Mouse (Mus musculus) cerebellum, adult (tissue): Measurements from ENCODE around the gene Vps35l.

Experiments
- ATAC-seq: cut with Nextera tagmentation; 2 replicates; pipeline ENCODE4 v1.9.2; 2017; ENCODE audit warnings: mild to moderate bottlenecking, moderate library complexity, mixed read lengths; ENCODE audit not compliant: insufficient number of reproducible peaks, low FRiP score, low TSS enrichment

The Vps35l gene

DNA sequence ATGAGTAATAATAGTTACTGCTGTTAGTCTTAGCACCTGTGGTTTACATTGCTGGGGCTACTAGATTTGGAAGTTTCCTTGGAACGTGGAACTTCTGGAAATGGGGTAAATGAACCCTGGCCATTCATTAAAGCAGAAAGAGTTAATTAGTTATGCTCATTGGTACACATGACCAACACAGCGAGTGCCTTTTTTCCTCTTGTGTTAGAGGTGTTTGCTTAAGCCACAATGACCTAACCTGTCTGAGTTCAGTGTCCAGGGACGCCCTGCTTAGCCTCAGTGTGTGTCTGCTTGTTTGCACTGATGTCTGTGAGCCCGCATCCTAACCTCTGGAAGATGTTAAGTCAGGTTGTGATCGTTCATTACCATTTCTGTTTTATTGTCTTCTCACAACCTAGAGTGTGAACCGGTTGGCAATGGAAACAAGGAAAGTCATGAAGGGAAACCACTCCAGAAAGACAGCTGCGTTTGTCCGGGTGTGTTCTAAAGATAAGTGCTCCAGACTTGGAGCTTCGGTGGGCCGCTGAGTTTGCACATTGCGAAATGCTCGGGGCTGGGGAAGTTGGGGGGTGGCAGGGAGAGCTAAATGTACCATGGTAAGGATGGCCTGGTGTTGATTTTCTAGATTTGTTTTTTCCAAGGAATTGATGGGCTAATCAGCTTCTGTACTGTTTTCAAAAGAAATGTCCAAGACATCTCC lies 71.5 kb downstream of the Vps35l start:
- no peak for ATAC-seq

GRCm38 (mm10) chr7:118813592-118813991 lies 73.6 kb downstream of the Vps35l start:
- ATAC-seq = no peak

- no peak for ATAC-seq
Observed at GRCm38 (mm10) chr7:118816275-118816674, 76.2 kb downstream of the Vps35l start.

GRCm38 (mm10) chr7:118817741-118818140 lies 77.7 kb downstream of the Vps35l start:
- ATAC-seq = no peak

- ATAC-seq = no peak
Observed at GRCm38 (mm10) chr7:118819666-118820065, 79.6 kb downstream of the Vps35l start.

DNA sequence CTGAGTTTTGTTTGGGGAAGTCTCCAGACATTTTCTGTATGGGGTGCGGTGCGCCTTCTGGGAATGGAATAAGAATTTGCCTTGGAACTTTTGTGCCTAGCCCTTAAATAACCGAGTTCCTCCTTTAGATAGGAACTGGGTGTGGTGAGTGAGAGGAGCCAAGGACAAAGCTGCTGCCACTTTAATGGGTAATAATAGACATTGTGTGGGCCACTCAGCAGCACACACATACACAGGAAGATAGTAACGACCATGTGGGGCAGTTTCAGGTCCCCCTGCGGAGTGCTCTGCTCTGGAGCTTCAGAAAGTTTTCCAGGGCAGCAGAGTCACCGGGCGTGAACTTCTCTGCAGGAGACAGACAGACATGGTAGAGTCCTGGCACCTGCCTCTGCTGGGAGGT lies 81.3 kb downstream of the Vps35l start:
- no peak for ATAC-seq

- ATAC-seq = no peak
Observed at GRCm38 (mm10) chr7:118821887-118822556, 82.0 kb downstream of the Vps35l start.

- no peak for ATAC-seq
Observed at GRCm38 (mm10) chr7:118824451-118824850, 84.4 kb downstream of the Vps35l start.

GRCm38 (mm10) chr7:118827975-118828416 lies 88.0 kb downstream of the Vps35l start:
- 0 out of 2 replicates have a peak, but pooled peaks have one; percentile 24 for ATAC-seq

- ATAC-seq = peak; percentile 54; the same call in 1 of the 2 replicates
Observed at GRCm38 (mm10) chr7:118837901-118838300, 97.9 kb downstream of the Vps35l start.

GRCm38 (mm10) chr7:118841030-118841745 lies 101.2 kb downstream of the Vps35l start:
- ATAC-seq = no peak

DNA sequence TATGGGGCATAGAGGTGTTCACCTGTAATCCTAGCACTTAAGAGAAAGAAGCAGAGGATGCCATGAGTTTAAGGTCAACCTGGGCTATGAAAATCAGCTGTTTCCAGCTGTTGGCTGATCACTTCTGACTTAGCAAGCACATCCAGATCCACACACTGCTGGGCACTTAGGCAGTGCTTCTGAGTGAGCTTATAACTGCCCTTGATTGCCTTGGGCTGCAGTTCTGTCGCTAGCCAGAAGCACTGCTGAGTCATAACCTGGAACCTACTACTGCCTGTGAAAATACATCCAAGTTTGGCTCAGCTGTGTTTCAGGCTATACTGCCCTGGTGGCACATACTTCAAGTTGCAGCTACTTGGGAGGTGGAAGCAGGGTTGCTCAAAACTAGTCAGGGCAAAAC lies 101.8 kb downstream of the Vps35l start:
- ATAC-seq = no peak

DNA sequence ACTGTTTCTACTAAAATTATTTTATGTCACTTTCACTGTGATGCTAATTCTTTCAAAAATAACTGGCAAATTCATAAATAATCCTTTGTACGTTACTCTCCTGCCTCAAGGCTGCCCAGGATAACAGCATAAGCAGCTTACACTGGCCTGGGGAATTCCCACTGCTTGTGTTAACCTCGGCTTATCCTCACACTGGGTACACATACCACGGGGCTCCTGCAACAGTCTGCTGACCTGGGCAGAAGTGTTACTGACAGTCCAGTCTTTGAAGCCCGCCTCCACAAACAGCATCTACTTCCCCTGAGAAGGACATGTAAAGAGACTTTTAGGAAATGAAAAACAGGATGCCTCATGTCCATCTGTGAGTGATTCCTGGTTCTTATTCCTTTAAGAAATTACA lies 102.9 kb downstream of the Vps35l start:
- no peak for ATAC-seq

GRCm38 (mm10) chr7:118845141-118845540 lies 105.1 kb downstream of the Vps35l start:
- no peak for ATAC-seq

- no peak for ATAC-seq
Observed at GRCm38 (mm10) chr7:118846329-118846728, 106.3 kb downstream of the Vps35l start.

DNA sequence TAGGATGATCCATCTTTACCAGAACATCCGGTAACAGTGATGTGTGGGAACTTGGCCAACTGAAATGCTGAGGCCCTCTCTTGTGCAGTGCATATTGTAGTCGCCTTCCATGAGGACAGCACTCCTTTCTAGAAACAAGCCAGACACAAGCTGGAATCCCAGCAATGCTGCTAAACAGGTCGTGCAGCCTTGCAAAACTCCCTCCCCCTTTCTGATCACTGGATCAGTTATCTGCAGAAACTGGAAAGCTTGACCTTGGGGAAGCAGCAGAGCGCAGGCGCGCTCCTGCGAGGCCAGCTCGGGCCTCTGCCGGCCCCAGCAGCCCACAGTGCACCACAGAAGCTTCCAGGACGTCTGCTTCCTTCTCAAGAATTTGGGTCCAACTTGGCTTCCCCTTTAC lies 108.8 kb downstream of the Vps35l start:
- ATAC-seq = no peak

- ATAC-seq = no peak
Observed at GRCm38 (mm10) chr7:118849543-118850250, 109.7 kb downstream of the Vps35l start.

GRCm38 (mm10) chr7:118850676-118851290 lies 110.8 kb downstream of the Vps35l start:
- no peak for ATAC-seq

DNA sequence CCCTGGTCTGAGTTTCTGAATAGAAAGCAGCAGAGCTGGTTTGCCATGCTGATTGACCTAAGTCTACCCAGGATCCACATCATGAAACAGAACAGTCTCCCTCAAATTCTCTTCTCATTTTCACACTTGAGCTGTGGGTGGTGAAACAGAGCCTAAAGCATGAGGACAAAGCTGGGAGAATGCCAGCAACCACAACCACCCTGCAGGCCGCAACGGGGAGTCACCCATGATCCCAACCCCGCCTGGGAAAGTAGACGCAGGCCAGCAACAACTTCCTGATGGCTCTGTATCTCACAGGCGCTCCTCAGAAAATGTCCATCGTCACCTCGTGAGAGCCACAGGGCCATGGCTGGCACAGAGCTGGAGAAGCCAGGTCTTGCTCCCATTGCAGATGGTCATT lies 111.5 kb downstream of the Vps35l start:
- no peak for ATAC-seq

GRCm38 (mm10) chr7:118852611-118853010 lies 112.6 kb downstream of the Vps35l start:
- ATAC-seq = no peak
